Mouse (Mus musculus): ENCODE data around the gene Prg2.

DNA sequence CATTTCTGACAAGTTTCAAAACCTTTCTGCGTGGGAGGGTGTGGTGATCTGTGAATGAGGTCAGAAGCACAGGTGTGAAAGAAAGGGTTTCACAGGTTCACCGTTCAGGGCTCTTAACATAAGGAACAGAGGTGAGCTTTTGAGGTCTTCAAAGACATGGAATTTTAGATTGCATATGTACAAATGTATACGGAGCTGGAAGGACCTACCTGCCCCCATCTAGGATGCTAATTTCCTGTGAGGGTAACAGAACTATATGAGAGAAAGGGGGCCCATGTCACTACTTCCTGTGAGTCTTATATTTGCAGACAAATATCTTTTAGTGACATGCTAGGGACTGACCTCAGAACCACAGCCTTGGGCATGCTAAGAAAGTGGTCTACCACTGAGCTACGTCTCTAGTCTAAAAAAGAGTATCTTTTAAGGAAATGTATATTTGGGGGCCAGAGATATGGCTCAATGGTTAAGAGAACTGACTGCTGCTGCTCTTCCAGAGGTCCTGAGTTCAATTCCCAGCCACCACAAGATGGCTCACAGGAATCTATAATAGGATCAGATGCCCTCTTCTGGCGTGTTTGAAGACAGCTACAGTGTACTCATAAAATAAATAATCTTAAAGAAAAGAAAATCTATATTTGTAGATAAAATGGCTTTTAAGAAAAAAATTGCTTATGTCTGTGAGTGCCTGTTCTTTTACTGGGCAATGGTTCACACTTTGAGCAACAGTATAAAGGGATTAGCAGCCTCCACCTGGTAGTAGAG is 33.7 kb downstream of the Prg2 start:
- no peak for TF ChIP-seq CTCF (IDR thresholded peaks at IDR 0.05; ENCODE audit: low read depth, low read length)
- no peak for TF ChIP-seq GATA2 (IDR thresholded peaks at IDR 0.05; ENCODE audit: borderline replicate concordance, low read depth, low read length)
- no peak for TF ChIP-seq TAL1 (conservative IDR thresholded peaks at IDR 0.05; ENCODE audit: low read depth, low read length)

All from G1E (cell line).